Mouse (Mus musculus) cerebellum, postnatal 14 days (tissue): ENCODE results near the gene Gstt1.
"Not testable (repeated sequence)": the region's sequence is repeated elsewhere in the genome, so short reads cannot be mapped to it uniquely, and the experiment has no call there.

Source experiments
- DNase-seq, 2 experiments: peaks; one replicate each; pipeline ENCODE4 v3.0.0; 2021; ENCODE audit warnings: mixed read lengths in 2 of 2

The Gstt1 gene

GRCm38 (mm10) chr10:75797619-75798175 lies 687 bp downstream of the Gstt1 start:
- DNase-seq, result peak; percentile 69 to 75

GRCm38 (mm10) chr10:75796731-75797516 lies 1.5 kb downstream of the Gstt1 start:
- DNase-seq, result peak; percentile 13 to 26

- DNase-seq, result no peak
Observed at GRCm38 (mm10) chr10:75794880-75795279, 3.5 kb downstream of the Gstt1 start.

DNA sequence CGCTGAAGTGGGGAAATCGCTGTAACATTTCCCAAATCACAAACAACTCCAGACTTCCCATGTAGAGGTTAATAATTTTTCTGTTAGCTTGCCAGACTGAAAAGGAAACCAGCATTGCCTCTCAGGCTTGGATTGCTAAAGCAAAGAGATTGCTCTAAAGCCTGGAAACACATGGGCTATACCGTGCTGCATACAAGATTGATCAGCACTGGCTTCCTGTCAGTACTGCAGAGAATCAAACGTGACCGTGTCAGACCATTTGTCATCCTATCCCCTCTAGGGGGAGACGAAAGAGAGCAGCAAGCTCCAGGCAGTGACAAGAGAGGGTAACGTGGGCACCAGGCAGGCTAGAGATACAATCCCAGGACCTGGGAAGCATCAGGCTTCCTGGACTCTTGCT lies 7.6 kb downstream of the Gstt1 start:
- no peak for DNase-seq

GRCm38 (mm10) chr10:75789841-75790240 lies 8.5 kb downstream of the Gstt1 start:
- DNase-seq, result no peak

DNA sequence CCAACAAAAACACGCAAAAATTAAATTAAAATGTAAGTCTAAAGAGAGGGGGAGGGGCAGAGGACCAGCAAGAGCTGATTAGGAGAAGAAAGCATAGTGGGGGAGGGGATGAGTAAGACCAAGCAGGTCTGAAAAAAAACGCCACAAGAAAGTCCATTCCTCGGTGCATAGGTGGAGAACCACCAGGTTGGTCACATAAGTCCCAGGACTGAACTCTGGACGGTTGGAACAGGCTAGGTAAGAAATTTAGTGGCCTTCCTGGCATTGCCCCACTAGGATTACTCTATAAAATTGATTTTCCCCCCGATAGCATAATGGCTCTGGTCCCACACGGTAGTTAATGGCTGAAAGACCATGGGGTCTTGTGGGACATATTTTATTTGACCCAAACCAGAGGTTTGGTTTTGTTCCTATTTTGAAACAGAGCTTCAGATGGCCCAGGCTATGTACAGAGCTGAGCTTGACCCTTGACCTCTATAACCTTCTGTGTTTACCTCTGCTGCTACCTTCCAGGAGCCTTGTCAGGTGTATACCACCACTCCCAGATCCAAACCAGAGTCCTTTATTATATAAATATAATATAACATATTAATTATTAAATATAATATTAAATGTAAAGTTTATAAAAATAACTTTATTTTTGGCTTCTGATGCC lies 9.2 kb downstream of the Gstt1 start:
- no peak for DNase-seq

DNA sequence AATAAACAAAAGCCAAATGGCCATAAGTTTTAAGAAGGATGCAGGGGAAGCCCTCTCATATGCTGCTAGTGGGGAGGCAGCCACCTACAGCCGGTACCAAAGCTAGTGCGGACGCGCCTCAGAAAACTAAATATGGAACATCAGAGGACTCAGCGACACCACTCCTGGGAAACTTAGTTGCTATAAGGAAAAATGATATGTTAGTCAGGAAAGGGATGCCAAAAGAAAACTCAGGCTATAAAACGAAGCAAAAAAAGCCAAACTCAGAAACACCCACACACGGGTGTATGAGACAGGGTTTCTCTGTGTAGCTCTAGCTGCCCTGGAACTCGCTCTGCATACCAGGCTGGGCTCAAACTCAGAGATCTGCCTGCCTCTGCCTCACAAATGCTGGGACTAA lies 10.1 kb downstream of the Gstt1 start:
- no peak for DNase-seq

DNA sequence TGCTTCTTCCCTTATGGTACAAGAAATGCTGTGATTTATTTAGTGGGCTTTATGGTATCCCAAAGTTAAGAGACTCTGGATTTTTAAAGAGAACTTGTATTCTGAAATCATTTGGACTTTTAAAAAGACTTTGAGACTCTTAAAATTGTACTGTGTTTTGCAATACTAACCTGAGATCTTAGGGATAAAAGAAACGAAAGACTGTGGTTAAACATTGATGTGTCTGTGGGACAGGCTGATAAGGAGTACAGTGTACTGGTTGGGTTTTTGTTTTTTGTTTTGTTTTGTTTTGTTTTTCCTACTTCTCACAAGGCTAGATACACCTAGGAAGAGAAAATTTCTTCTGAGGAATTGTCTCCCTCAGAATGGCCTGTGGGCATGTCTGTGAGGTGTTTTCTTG lies 12.9 kb downstream of the Gstt1 start:
- DNase-seq, result no peak

DNA sequence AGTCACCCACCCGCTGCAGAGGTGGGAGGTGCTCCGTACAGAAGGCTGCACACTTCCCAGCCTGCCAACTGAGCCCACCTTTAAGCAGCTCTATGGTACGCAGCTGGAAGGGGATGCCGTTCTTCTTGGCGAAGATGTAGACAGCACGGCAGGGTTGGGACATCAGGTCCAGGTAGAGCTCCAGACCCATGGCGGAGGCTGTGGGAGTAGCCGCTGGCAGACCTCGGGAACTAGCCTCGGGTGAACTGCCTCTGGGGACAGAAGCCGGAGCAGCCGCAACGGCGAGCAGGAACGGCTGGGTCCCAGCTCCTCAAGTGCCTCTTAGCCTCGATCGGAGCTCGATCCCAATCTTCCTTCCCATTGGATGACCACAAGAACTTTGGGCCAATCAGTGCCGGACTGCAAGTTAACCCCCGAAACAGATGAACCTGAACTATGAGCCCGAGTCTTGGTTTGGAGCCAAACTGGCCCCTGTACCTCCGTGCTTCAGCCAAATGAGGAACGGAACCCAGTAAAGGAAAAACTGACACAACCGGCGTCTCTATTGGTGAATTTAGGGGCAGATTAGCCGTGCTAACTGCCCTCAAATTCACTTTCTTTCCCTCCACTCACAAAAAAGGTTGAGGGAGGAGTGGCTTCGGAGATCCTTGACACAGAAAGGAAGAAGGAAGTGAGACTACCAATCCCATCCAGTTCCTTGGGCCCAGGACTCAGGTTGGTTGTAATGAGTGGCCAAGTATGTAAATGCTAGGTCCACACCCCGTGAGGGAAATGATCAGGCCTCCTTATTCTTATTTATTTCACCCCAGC lies 17.4 kb downstream of the Gstt1 start, which contains the start of the genes Gm20441 and Gstt3:
TSS of gene Gm20441 (minus strand) at position 186 of the 810 bp plus-strand sequence.
TSS of gene Gstt3 (minus strand) at position 646 of the 810 bp plus-strand sequence.
- peak in 1 of 2 experiments; percentile 35 for DNase-seq

DNA sequence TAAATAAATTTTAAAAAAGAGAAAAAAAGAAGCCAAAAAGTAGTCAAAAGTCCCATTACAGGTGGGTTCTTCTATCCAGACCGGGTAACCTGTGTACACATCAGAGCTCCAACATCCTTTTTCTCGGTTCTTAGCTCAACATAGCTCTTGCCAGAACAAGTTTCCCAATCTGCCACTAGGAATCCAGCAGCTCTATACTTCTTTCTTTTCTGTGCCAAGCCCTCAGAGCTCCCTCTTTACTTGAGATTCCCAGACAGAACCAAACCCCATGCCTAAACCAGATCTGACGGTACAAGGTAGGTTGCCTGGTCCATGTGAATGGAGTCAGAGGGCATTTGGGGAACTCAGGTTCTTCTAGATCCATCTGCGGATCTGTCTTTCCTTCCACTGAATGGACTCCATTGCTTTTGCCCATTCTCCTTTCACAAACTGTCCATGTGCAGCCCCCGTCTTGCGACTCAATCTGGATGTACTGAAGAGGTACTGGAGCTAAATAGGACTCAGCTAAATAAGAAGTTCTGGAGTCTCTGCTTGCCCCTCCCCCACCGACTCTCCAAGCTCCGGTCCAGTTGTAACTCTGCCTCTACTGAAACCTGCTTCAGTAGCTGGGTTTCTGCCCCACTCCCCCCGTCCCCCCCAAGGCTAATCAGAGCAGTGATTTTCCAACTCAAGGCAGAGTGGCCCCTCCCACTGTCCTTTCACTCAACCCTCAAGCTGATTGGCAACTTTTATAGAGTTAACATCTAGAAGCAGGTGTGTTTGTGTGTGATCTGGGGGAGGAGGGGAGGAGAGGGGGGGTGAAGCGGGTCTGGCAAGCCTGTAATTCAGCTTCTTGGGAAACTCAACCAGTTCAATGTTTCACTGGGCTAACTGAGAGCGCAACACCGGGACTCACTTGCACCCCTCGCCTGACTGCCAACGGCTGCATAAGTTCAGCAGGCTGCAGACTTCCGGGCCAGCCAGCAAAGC lies 18.9 kb downstream of the Gstt1 start:
- no peak for DNase-seq

- DNase-seq, result no peak
Observed at GRCm38 (mm10) chr10:75777885-75778284, 20.5 kb downstream of the Gstt1 start.

- no peak for DNase-seq
Observed at GRCm38 (mm10) chr10:75776562-75776961, 21.8 kb downstream of the Gstt1 start.

DNA sequence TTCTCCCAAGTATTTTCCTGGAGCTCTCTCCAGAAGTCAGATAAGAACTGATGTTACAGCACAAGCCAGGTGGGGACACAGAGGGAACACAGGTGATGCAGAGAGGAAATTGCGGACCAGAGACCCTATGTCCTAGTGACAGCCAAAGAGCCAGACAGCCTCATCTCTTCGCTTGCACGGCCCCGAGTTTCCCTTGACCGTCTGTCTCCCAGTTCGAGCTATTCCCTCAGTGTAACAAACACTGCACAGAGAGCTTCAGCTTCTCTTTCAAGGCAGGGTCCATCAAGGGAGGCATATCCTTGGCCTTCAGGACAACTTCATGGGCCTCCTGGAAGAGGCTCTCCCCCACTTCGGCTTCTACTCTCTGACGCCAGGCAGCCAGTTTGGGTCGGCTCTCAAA lies 23.8 kb downstream of the Gstt1 start:
- DNase-seq, result no peak

GRCm38 (mm10) chr10:75774102-75774501 lies 24.3 kb downstream of the Gstt1 start:
- no peak for DNase-seq

- peak; percentile 90 to 93 for DNase-seq
Observed at GRCm38 (mm10) chr10:75772795-75773664, 25.4 kb downstream of the Gstt1 start, which contains the start of gene Ddt. TSS of gene Ddt (minus strand) at chr10:75773414.

DNA sequence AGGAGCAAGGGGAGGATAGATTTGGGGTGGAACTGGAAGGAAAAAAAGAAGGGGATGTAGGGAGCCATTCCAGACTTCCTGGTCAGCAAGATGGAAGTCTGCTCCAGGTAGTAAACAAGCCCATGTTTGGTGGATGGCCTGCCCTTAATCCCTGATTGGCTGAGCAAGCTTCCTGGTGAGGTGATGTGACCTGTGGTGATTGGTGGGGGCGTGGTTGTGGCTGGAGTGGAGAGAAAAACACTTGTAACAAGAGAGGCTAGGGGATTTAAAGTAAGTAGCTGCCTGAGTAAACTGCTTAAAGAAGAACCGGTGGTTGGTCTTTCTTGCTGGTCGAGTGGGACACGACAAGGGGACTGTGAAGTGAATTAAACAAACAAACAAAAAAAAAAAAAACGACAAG lies 30.6 kb downstream of the Gstt1 start:
- DNase-seq, result not testable (repeated sequence)

DNA sequence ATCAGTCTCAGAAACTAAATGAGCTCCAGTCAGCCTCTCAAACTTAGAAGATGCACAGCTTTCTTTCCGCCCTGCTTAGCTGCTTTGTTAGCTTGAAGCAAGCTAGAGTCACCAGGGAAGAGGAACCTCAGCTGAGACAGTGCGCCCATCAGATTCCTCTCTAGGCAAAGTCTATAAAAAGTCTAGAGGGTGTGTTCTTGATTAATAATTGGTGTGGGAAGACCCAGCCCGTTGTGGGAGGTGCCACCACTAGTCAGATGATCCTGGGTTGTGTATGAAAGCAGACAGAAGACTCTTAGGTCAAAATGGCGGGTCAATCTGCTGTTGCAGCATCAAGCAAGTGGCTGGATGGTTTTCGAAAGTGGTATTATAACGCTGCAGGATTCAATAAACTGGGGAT lies 31.5 kb downstream of the Gstt1 start:
- DNase-seq, result no peak

DNA sequence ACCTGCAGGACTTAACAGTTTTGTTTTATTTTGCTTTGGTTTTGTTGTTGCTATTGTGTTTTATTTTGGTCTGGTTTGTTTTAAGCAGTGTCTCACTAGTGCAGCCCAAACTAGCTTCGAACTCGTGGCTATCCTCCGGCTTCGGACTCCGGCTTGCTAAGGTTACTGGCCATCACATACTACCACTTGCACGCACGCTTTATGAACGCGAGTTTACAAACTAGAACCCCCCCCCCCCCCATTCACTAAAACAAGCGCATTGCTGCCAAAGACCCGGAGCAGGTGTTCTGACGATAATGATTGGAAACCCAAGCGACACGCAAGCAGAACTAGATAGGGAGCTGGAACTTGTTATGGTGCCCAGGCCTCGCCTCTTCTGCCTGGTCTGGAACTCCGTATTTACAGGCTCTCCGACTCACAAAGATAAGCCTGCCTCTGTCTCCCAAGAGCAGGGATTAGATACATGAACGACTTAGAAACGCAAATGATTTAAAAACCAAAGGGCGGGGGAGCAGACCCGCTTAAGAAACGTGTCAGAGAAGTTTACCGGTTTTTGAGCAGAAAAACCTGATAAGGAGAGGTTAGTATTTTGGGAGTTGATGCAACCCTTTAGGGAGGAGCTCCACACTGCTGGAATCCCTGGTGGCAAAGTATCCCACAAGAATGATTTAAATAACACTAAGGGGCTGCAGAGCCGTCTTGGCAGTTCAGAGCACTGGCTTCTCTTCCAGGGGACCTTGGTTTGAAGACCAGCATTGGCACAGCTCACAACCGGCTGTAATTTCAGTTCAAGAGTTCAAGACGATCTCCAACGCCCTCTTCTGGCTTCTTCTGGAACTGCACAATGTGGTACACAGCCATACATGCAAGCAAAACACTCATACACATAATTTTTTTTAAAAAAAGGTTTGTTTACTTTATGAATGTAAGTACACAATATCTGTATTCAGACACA lies 33.6 kb downstream of the Gstt1 start:
- DNase-seq, result peak; percentile 75 to 87
